Comparison of ENCODE assay signal across 8 mouse cellular contexts in genomic region chr12:11149121-11149420, GRCm38 (mm10). TPM values are rescaled to one million over a fixed set of nuclear protein-coding genes. Genes with fewer than 3 reads are reported as not detected.
DNase-seq lines count a peak whose midpoint lies in the region; ATAC-seq and TF ChIP-seq lines count a peak whose summit lies in the region.

No protein-coding gene starts in this region.

- H3K9ac ChIP-seq in hindbrain, embryonic 12.5 days, result peak overlapping the region; percentile 50; the same call in 1 of the 2 replicates
- peak overlapping the region; percentile 62; the same call in 1 of the 2 replicates for H3K9ac ChIP-seq in midbrain, embryonic 13.5 days (replicated peaks)

- no peaks in the 10 kb centered on the region; the same call in 1 of the 2 replicates for H3K27me3 ChIP-seq in kidney, adult 2 months (replicated peaks; ENCODE audit: control insufficient read depth, insufficient read depth, low read length)
- peaks cover 57% of the 10 kb centered on the region for H3K27me3 ChIP-seq in hindbrain, embryonic 12.5 days
- peaks cover 56% of the 10 kb centered on the region for H3K27me3 ChIP-seq in midbrain, embryonic 13.5 days

- TF ChIP-seq CTCF in kidney, adult 2 months (conservative IDR thresholded peaks at IDR 0.05; ENCODE audit: insufficient read depth, insufficient read length, low read depth, low read length), result no peak

- DNase-seq in kidney, adult 2 months, result no peak
- DNase-seq in kidney, adult 9 months, result no peak
- DNase-seq in embryo, embryonic 11 days, result peak; percentile 3
- DNase-seq in left cerebral cortex, postnatal 10 days (ENCODE audit: extremely low spot score in 1 of 2, low spot score in 2 of 2), result no peak
- DNase-seq in frontal cortex, adult 2 months (ENCODE audit: extremely low spot score in 1 of 2, low spot score in 1 of 2), result no peak

- H3K27ac ChIP-seq in kidney, adult 2 months (ENCODE audit: insufficient read depth, low read depth, low read length), result no peak overlapping the region
- no peak overlapping the region for H3K27ac ChIP-seq in hindbrain, embryonic 12.5 days
- H3K27ac ChIP-seq in midbrain, embryonic 13.5 days, result no peak overlapping the region

- peak; percentile 51; the same call in 1 of the 2 replicates for ATAC-seq in hindbrain, embryonic 12.5 days (ENCODE audit: low FRiP score)
- no peak; the same call in 1 of the 2 replicates for ATAC-seq in midbrain, embryonic 13.5 days
- no peak for ATAC-seq in monocyte, adult 5-6 weeks (replicated peaks; ENCODE audit: insufficient number of reproducible peaks, low FRiP score, low TSS enrichment, poor library complexity, severe bottlenecking)

- 0 out of 2 replicates have a peak, but pooled peaks cover 4% of the 10 kb centered on the region for H3K4me1 ChIP-seq in kidney, adult 2 months (ENCODE audit: control insufficient read depth, insufficient read depth, low read length)
- peaks cover 8% of the 10 kb centered on the region for H3K4me1 ChIP-seq in hindbrain, embryonic 12.5 days
- H3K4me1 ChIP-seq in midbrain, embryonic 13.5 days (replicated peaks), result peaks cover 23% of the 10 kb centered on the region

- no peaks in the 10 kb centered on the region for H3K36me3 ChIP-seq in kidney, adult 2 months (ENCODE audit: control insufficient read depth, insufficient read depth, low read length)
- no peaks in the 10 kb centered on the region for H3K36me3 ChIP-seq in hindbrain, embryonic 12.5 days
- no peaks in the 10 kb centered on the region for H3K36me3 ChIP-seq in midbrain, embryonic 13.5 days

- TF ChIP-seq POLR2A in kidney, adult 2 months (IDR thresholded peaks at IDR 0.05; ENCODE audit: low read depth, low read length), result no peak

- no peaks in the 10 kb centered on the region for H3K9me3 ChIP-seq in hindbrain, embryonic 12.5 days (replicated peaks)
- no peaks in the 10 kb centered on the region for H3K9me3 ChIP-seq in midbrain, embryonic 13.5 days

- peak overlapping the region; percentile 74 for H3K4me3 ChIP-seq in kidney, adult 2 months (ENCODE audit: insufficient read depth, low read depth, low read length)
- H3K4me3 ChIP-seq in hindbrain, embryonic 12.5 days, result peak overlapping the region; percentile 52
- H3K4me3 ChIP-seq in midbrain, embryonic 13.5 days (replicated peaks), result peak overlapping the region; percentile 55

- WGBS in kidney, adult 2 months, result 2% methylated on average over 14 of the region's 14 CpGs
- WGBS in hindbrain, embryonic 12.5 days, result 3% methylated on average over 14 of the region's 14 CpGs
- WGBS in midbrain, embryonic 13.5 days, result 2% methylated on average over 14 of the region's 14 CpGs

- intact Hi-C loops in left cerebral cortex, postnatal 10 days (cut with DNase I), result no loop called here

- H3K4me2 ChIP-seq in hindbrain, embryonic 12.5 days (replicated peaks), result peak overlapping the region; percentile 94
- H3K4me2 ChIP-seq in midbrain, embryonic 13.5 days (replicated peaks), result peak overlapping the region; percentile 98

RNA-seq across cellular contexts. Expression of gene Kcns3, which starts 1.8 kb away (rescaled TPM):
- 2.3 and 2.5 TPM in 2 replicates for polyA plus RNA-seq in kidney, adult 2 months (2012; rRNA removed)
- polyA plus RNA-seq in hindbrain, embryonic 12.5 days (2016; fragmentation: Nextera tagmentation; extraction: Ambion mirVana), result 0.79 and 0.98 TPM in 2 replicates
- polyA plus RNA-seq in midbrain, embryonic 13.5 days (2015; fragmentation: Nextera tagmentation; extraction: Ambion mirVana), result 0.22 and 0.46 TPM in 2 replicates
- total RNA-seq in monocyte, adult 5-6 weeks (2017), result 0.29 TPM in 1 of 3 replicates, not detected in the others
- total RNA-seq in left cerebral cortex, postnatal 10 days (2021), result 1 to 10 TPM; 4.5 to 5.3 TPM
- 3.9 and 4.0 TPM in 2 replicates for polyA plus RNA-seq in frontal cortex, adult 2 months (2012; rRNA removed)

RNA-seq across cellular contexts. Expression of gene Msgn1, which starts 59.7 kb away (rescaled TPM):
- not detected in 2 replicates for polyA plus RNA-seq in kidney, adult 2 months (2012; rRNA removed)
- not detected in 2 replicates for polyA plus RNA-seq in hindbrain, embryonic 12.5 days (2016; fragmentation: Nextera tagmentation; extraction: Ambion mirVana)
- not detected in 2 replicates for polyA plus RNA-seq in midbrain, embryonic 13.5 days (2015; fragmentation: Nextera tagmentation; extraction: Ambion mirVana)
- total RNA-seq in monocyte, adult 5-6 weeks (2017), result 4.5 to 5.4 TPM in 2 of 3 replicates, not detected in the other
- total RNA-seq in left cerebral cortex, postnatal 10 days (2021), result not detected
- polyA plus RNA-seq in frontal cortex, adult 2 months (2012; rRNA removed), result not detected in 2 replicates
